ENCODE assay signal across 7 mouse cellular contexts in genomic region chr4:43875160-43875918, GRCm38 (mm10). TPM values are rescaled to one million over a fixed set of nuclear protein-coding genes. Genes with fewer than 3 reads are reported as not detected.
DNase-seq lines count a peak whose midpoint lies in the region; ATAC-seq lines count a peak whose summit lies in the region.

Gene Reck, plus strand, starts transcription at chr4:43875530.

- H3K9ac ChIP-seq in intestine, embryonic 14.5 days (ENCODE audit: low read length), result peak within 1 kb of the TSS; percentile 81

- peak within 1 kb of the TSS; percentile 67; the same call in 1 of the 2 replicates for H3K27ac ChIP-seq in intestine, embryonic 14.5 days (ENCODE audit: low read depth)

- peaks cover 21% of the 10 kb centered on the region for H3K4me1 ChIP-seq in intestine, embryonic 14.5 days (replicated peaks; ENCODE audit: control insufficient read depth, insufficient read depth, low read length)

- H3K36me3 ChIP-seq in intestine, embryonic 14.5 days (ENCODE audit: control insufficient read depth, insufficient read depth, low read length), result no peaks in the 10 kb centered on the region

- ATAC-seq in intestine, embryonic 14.5 days (replicated peaks; ENCODE audit: low FRiP score, low TSS enrichment, low read depth), result peak; percentile 91

- no peaks in the 10 kb centered on the region for H3K9me3 ChIP-seq in intestine, embryonic 14.5 days (ENCODE audit: control insufficient read depth, low read length)

- WGBS in intestine, embryonic 14.5 days, result under 1% methylated on average over 71 of the region's 73 CpGs

- no peaks in the 10 kb centered on the region for H3K27me3 ChIP-seq in intestine, embryonic 14.5 days (replicated peaks; ENCODE audit: control insufficient read depth, insufficient read depth, low read length)

- intact Hi-C loops in gastrocnemius, postnatal 36 days (cut with DNase I), result no loop called here
- intact Hi-C loops in left cerebral cortex, postnatal 25 days (cut with DNase I), result no loop called here

- peak within 1 kb of the TSS; percentile 91 for H3K4me3 ChIP-seq in intestine, embryonic 14.5 days (ENCODE audit: low read depth, low read length)

- peak within 1 kb of the TSS; percentile 80 for H3K4me2 ChIP-seq in intestine, embryonic 14.5 days (ENCODE audit: low read length)

- peak; percentile 81 to 86 for DNase-seq in adrenal gland, adult 18-20 months (ENCODE audit: low spot score in 2 of 2)
- peak; percentile 97 for DNase-seq in embryo, embryonic 11 days
- DNase-seq in gastrocnemius, postnatal 36 days, result peak; percentile 78 to 83
- DNase-seq in intestine, embryonic 14.5 days (ENCODE audit: low spot score), result peak; percentile 97
- peak; percentile 77 to 83 for DNase-seq in left cerebral cortex, postnatal 25 days (ENCODE audit: low spot score in 2 of 2)
- DNase-seq in mesoderm, embryonic 11.5 days (ENCODE audit: low read depth, low spot score), result peak; percentile 93
- peak; percentile 85 for DNase-seq in right cerebral cortex, postnatal 4 days

RNA-seq across cellular contexts. Expression of gene Reck, which starts in this region (rescaled TPM):
- total RNA-seq in adrenal gland, adult 18-20 months (2021), result 10 to 100 TPM; 17.4 to 22.0 TPM
- total RNA-seq in gastrocnemius, postnatal 36 days (2021), result 1 to 10 TPM; 2.2 to 2.5 TPM
- 27.6 and 30.8 TPM in 2 replicates for polyA plus RNA-seq in intestine, embryonic 14.5 days (2014; fragmentation: Nextera tagmentation; extraction: Ambion mirVana)
- total RNA-seq in left cerebral cortex, postnatal 25 days (2021), result 1 to 10 TPM; 6.0 to 7.1 TPM

Comparison
In these comparisons a context has a peak if more than half of its experiments do, and no peak if none do; other contexts are left out.
1. Peak in every context shown above with its lines: DNase-seq, ATAC-seq, H3K4me3 ChIP-seq and H3K27ac ChIP-seq.